Mouse (Mus musculus): Measurements from ENCODE around the gene 1110059E24Rik.

GRCm38 (mm10) chr19:21579896-21580295, 72.9 kb downstream of the 1110059E24Rik start:
- TF ChIP-seq POLR2A (IDR thresholded peaks at IDR 0.05; ENCODE audit: insufficient read depth, low read depth, low read length), result no peak
- TF ChIP-seq CTCF (IDR thresholded peaks at IDR 0.05; ENCODE audit: insufficient read depth, low read depth, low read length), result no peak
